Mouse (Mus musculus): Measurements from ENCODE around the gene Rhox2e. TPM values are rescaled to one million over a fixed set of nuclear protein-coding genes. Genes with fewer than 3 reads are reported as not detected.
"Not testable (repeated sequence)": the region's sequence is repeated elsewhere in the genome, so short reads cannot be mapped to it uniquely, and the experiment has no call there.

The Rhox2e gene
- total RNA-seq (2021) = not detected

- intact Hi-C loops (cut with DNase I); DNase-seq: not testable (repeated sequence)
These were observed at the start of gene Rhox2e for GRCm38 (mm10) chrX:37530152-37530551. Gene Rhox2e (plus strand): TSS chrX:37530452.

- intact Hi-C loops (cut with DNase I) = not testable (repeated sequence)
These were observed 16.2 kb upstream of the Rhox2e start, which contains the start of gene Rhox4d for GRCm38 (mm10) chrX:37514059-37514458. Gene Rhox4d (plus strand): TSS chrX:37514359.

GRCm38 (mm10) chrX:37541719-37542118 lies 11.5 kb downstream of the Rhox2e start, which contains the start of gene Rhox3e:
Gene Rhox3e (plus strand): TSS chrX:37542019.
- intact Hi-C loops (cut with DNase I); DNase-seq: not testable (repeated sequence)

More at GRCm38 (mm10) chrX:37514059-37514458, 16.2 kb upstream of the Rhox2e start, which contains the start of gene Rhox4d:
- DNase-seq = not testable (repeated sequence)

GRCm38 (mm10) chrX:37557112-37557511 lies 26.9 kb downstream of the Rhox2e start, which contains the start of gene Rhox4e:
Gene Rhox4e (plus strand): TSS chrX:37557412.
- intact Hi-C loops (cut with DNase I) = not testable (repeated sequence)

GRCm38 (mm10) chrX:37571105-37571504 lies 40.9 kb downstream of the Rhox2e start, which contains the start of gene Rhox2f:
Gene Rhox2f (plus strand): TSS chrX:37571405.
- DNase-seq; intact Hi-C loops (cut with DNase I): not testable (repeated sequence)

More at GRCm38 (mm10) chrX:37557112-37557511, 26.9 kb downstream of the Rhox2e start, which contains the start of gene Rhox4e:
- DNase-seq = not testable (repeated sequence)

- intact Hi-C loops (cut with DNase I); DNase-seq: not testable (repeated sequence)
These were observed 42.4 kb downstream of the Rhox2e start for GRCm38 (mm10) chrX:37572638-37573037.

GRCm38 (mm10) chrX:37580692-37581091 lies 50.4 kb downstream of the Rhox2e start, which contains the start of gene Rhox3f:
Gene Rhox3f (plus strand): TSS chrX:37580992.
- DNase-seq; intact Hi-C loops (cut with DNase I): not testable (repeated sequence)

Other genes with a start within 250 kb of the Rhox2e start
- not detected for gene Rhox3a2, start 150.4 kb upstream of the Rhox2e start, total RNA-seq (2021)
- gene Rhox4a2, start 139.6 kb upstream of the Rhox2e start, total RNA-seq (2021) = not detected
- not detected for gene Rhox2b, start 118.4 kb upstream of the Rhox2e start, total RNA-seq (2021)
- gene Rhox4b, start 98.0 kb upstream of the Rhox2e start, total RNA-seq (2021) = not detected
- not detected for gene Rhox2c, start 76.8 kb upstream of the Rhox2e start, total RNA-seq (2021)
- not detected for gene Rhox3c, start 71.9 kb upstream of the Rhox2e start, total RNA-seq (2021)
- gene Rhox4c, start 50.1 kb upstream of the Rhox2e start, total RNA-seq (2021) = not detected
- not detected for gene Rhox2d, start 37.0 kb upstream of the Rhox2e start, total RNA-seq (2021)
- gene Rhox4d, start 16.1 kb upstream of the Rhox2e start, total RNA-seq (2021) = not detected
- not detected for gene Rhox3e, start 11.6 kb downstream of the Rhox2e start, total RNA-seq (2021)
- not detected for gene Rhox4e, start 27.0 kb downstream of the Rhox2e start, total RNA-seq (2021)
- not detected for gene Rhox2f, start 41.0 kb downstream of the Rhox2e start, total RNA-seq (2021)
- gene Rhox3f, start 50.5 kb downstream of the Rhox2e start, total RNA-seq (2021) = not detected
- gene Rhox4f, start 77.3 kb downstream of the Rhox2e start, total RNA-seq (2021) = not detected
- gene Rhox3g, start 98.2 kb downstream of the Rhox2e start, total RNA-seq (2021) = not detected
- gene Rhox2g, start 113.0 kb downstream of the Rhox2e start, total RNA-seq (2021) = not detected
- gene Rhox4g, start 120.9 kb downstream of the Rhox2e start, total RNA-seq (2021) = not detected
- not detected for gene Rhox3h, start 138.3 kb downstream of the Rhox2e start, total RNA-seq (2021)
- under 1 TPM in 1 of 2 experiments, not detected in 1; 0.43 TPM for gene Rhox2h, start 142.8 kb downstream of the Rhox2e start, total RNA-seq (2021)

Data from heart, postnatal 36 days (tissue).